Mouse (Mus musculus) liver, embryonic 11.5 days (tissue): Measurements from ENCODE around the gene Grid2ip. TPM values are rescaled to one million over a fixed set of nuclear protein-coding genes. Genes with fewer than 3 reads are reported as not detected.

Experiments
- ATAC-seq: fragments of 200-750 bp; cut with Nextera tagmentation; replicated peaks from 2 replicates; pipeline ENCODE4 v1.8.0; 2017; ENCODE audit warnings: moderate number of reproducible peaks, mild to moderate bottlenecking, moderate TSS enrichment, moderate library complexity; ENCODE audit not compliant: low FRiP score
- DNase-seq: peaks from one replicate; pipeline ENCODE4 v3.0.0-alpha.2; 2017; ENCODE audit warnings: low spot score
- H3K27ac ChIP-seq: fragments of 300-500 bp; sonication (generic); 2 replicates; pipeline ENCODE4 v1.5.1; 2014; ENCODE audit warnings: mild to moderate bottlenecking, low read depth, low read length, control low read depth
- H3K27me3 ChIP-seq: fragments of 300-500 bp; sonication (generic); replicated peaks from 2 replicates; pipeline ENCODE4 v1.6.1; 2014; ENCODE audit warnings: low read length, mixed read lengths; ENCODE audit not compliant: control insufficient read depth, insufficient read depth
- H3K36me3 ChIP-seq: fragments of 300-500 bp; sonication (generic); 2 replicates; pipeline ENCODE4 v1.6.1; 2014; ENCODE audit warnings: mild to moderate bottlenecking, low read length, moderate library complexity, mixed read lengths; ENCODE audit not compliant: control insufficient read depth, insufficient read depth
- H3K4me1 ChIP-seq: fragments of 300-500 bp; sonication (generic); replicated peaks from 2 replicates; pipeline ENCODE4 v1.6.1; 2014; ENCODE audit warnings: low read length, mixed read lengths; ENCODE audit not compliant: control insufficient read depth, insufficient read depth
- H3K4me2 ChIP-seq: fragments of 300-500 bp; sonication (generic); 2 replicates; pipeline ENCODE4 v1.6.1; 2014; ENCODE audit warnings: mild to moderate bottlenecking, control low read depth, moderate library complexity
- H3K4me3 ChIP-seq: fragments of 300-500 bp; sonication (generic); 2 replicates; pipeline ENCODE4 v1.5.1; 2014; ENCODE audit warnings: low read depth, low read length, control low read depth
- H3K9ac ChIP-seq: fragments of 300-500 bp; sonication (generic); 2 replicates; pipeline ENCODE4 v1.6.1; 2014; ENCODE audit warnings: low read depth, low read length, control low read depth
- H3K9me3 ChIP-seq: fragments of 300-500 bp; sonication (generic); 2 replicates; pipeline ENCODE4 v1.6.1; 2016; ENCODE audit warnings: low read length, inconsistent platforms, mixed read lengths; ENCODE audit not compliant: control insufficient read depth
- WGBS: fragments of 180-500 bp; shearing (Covaris S2); extraction: QIAGEN DNeasy Blood & Tissue Kit; methylation state at CpG from one replicate; pipeline ENCODE4 v1.1.7; 2014; 5-methylcytosine and 5-hydroxymethylcytosine counted together
- polyA plus RNA-seq: library from polyadenylated mRNA; unstranded; fragments of >200 nt; fragmentation: Nextera tagmentation; extraction: Ambion mirVana; gene quantifications from 2 replicates; pipeline ENCODE4 v1.2.1, GENCODE M21; 2014

Grid2ip gene
- polyA plus RNA-seq, 1 experiment from 2014 or later: 0.12 TPM

DNA sequence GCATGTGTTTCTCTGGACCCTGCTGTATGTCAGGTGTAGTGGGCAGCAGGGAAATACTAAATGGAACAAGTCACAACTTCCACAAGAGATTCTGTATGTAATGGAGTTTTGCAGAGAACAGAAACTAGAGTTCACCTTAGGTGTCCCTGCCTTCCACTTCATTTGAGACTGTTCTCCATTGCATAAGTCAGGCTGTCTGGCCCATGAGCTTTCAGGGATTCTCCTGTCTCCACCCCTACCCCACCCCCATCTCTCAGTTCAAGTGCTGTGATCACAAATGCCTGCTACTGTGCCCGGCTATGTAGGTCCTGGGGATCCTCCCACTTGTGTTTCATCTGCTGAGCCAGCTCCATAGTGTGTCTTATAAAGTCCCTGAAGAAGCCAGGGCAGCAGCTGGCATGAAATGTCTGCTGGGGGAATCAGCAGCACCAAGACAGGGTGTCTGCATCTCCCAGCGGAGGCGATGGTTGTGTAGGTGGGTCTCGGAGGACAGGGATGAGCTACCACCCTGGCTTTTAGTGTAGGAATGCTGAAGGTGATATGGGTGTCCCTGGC is 53.8 kb downstream of the Grid2ip start:
- Histone ChIP-seq H3K4me2 (no peak overlapping the region), H3K9ac (no peak overlapping the region), H3K4me3 (no peak overlapping the region), H3K4me1 (peaks cover 23% of the 10 kb centered on the region), H3K9me3 (peaks cover 2% of the 10 kb centered on the region; the same call in 1 of the 2 replicates), H3K27ac (no peak overlapping the region), H3K36me3 (peaks cover 38% of the 10 kb centered on the region), H3K27me3 (no peaks in the 10 kb centered on the region)
- no peak for ATAC-seq
- DNase-seq: no peak
- WGBS: 89% methylated on average over 4 of the region's 4 CpGs

DNA sequence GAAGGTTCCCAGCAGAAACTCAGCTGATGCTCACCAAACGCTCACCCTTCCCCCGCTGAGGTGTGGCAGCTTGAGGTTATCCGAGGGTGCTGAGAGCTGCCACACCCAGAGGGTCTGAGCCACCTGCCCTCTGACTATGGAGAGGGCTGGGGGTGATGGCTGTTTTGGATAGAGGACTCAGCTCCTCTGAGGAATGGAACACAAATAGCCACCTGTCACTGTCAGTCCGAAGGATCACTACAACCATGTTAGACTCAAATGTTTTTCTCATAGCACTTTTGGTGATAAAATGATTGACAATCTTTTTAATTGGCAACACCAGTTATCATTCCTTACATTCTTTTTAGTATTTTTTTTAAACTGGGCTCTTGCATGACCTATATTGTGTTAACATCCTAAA is 64.3 kb downstream of the Grid2ip start:
- H3K27ac ChIP-seq: no peak overlapping the region

DNA sequence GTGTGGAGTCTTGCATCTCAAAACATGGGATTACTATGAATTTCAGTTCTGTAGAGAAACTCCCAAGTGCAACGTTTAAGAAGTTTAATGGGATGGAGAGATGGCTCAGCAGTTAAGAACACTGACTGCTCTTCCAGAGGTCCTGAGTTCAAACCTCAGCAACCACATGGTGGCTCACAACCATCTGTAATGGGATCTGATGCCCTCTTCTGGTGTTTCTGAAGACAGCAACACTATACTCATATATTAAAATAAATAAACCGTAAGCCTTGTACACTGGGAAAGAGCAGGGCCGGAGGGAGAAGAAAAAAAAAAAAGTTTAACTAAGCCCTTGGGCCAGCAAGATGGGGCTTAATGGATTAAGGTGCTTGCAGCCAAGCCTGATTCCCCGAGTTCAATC is 65.9 kb downstream of the Grid2ip start:
- Histone ChIP-seq H3K36me3 (peaks cover 29% of the 10 kb centered on the region), H3K27ac (no peak overlapping the region), H3K9ac (no peak overlapping the region), H3K9me3 (no peaks in the 10 kb centered on the region), H3K4me2 (no peak overlapping the region), H3K4me1 (no peaks in the 10 kb centered on the region), H3K27me3 (no peaks in the 10 kb centered on the region), H3K4me3 (no peak overlapping the region)
- ATAC-seq: no peak
- no peak for DNase-seq
- 83% methylated on average over 4 of the region's 4 CpGs for WGBS

More for the DNA sequence above, 64.3 kb downstream of the Grid2ip start:
- Histone ChIP-seq H3K36me3 (peaks cover 42% of the 10 kb centered on the region), H3K4me1 (no peaks in the 10 kb centered on the region), H3K27me3 (no peaks in the 10 kb centered on the region), H3K9ac (no peak overlapping the region), H3K4me3 (no peak overlapping the region), H3K9me3 (no peaks in the 10 kb centered on the region), H3K4me2 (no peak overlapping the region)
- ATAC-seq (no peak), DNase-seq (no peak)
- WGBS: 73% methylated on average over 4 of the region's 4 CpGs

DNA sequence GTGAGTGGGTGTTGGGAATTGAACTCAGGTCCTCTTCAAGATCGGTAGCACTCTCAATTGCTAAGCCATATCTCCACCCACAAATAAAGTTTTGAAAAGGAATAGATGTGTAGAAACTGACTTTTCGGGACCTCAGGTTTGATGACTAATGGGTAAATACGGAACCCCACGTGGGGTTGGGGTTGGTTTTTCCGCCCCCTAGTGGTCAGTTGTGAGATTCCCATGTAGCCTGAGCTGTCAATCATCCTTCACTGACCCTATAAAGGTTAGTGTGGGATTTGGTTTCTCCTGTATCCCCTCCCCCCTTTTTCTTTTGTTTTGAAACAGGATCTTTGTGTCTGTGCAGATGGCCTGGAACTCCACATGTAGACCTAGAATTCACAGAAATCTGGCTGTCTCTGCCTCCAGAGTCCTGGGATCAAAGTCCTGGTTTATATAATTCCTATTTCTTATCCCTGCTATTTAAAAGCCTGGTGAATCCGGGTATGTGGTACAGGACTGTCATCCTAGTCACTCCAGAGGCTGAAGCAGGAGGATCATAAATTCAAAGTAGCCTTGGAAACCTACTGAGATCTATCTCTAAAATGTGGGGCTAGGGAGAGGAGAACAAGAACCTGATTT is 66.9 kb downstream of the Grid2ip start:
- H3K4me2 ChIP-seq: no peak overlapping the region
- no peak overlapping the region for H3K4me3 ChIP-seq
- peak; percentile 62 for DNase-seq
- H3K36me3 ChIP-seq: peaks cover 24% of the 10 kb centered on the region
- no peaks in the 10 kb centered on the region for H3K27me3 ChIP-seq
- H3K27ac ChIP-seq: no peak overlapping the region
- no peaks in the 10 kb centered on the region for H3K4me1 ChIP-seq
- no peaks in the 10 kb centered on the region for H3K9me3 ChIP-seq
- H3K9ac ChIP-seq: no peak overlapping the region
- WGBS: 25% methylated on average over 6 of the region's 6 CpGs
- peak; percentile 61; the same call in 1 of the 2 replicates for ATAC-seq

DNA sequence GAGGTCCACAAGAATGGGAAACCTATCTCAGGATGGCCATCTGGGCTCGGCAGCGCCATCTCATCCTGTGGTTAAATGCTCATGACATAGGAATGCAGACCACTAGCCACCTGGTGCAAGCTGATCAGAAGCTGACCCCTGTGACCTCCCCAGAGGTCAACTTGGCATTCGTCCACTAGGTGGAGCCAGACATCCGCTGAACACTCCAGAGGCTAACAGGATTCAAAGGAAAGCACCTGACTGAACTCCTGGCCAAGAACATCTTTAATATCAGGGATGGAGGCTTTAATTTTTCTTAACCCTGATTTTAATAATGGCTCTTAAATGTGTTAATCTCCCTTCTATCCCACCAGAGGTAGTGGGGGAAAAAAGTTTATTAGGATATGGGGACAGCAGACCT is 77.3 kb downstream of the Grid2ip start:
- H3K9ac ChIP-seq: no peak overlapping the region
- no peak overlapping the region for H3K4me3 ChIP-seq
- H3K9me3 ChIP-seq: no peaks in the 10 kb centered on the region
- DNase-seq (peak; percentile 76), ATAC-seq (0 out of 2 replicates have a peak, but pooled peaks have one; percentile 39)
- no peak overlapping the region for H3K27ac ChIP-seq
- no peaks in the 10 kb centered on the region for H3K27me3 ChIP-seq
- H3K4me2 ChIP-seq: no peak overlapping the region
- no peaks in the 10 kb centered on the region for H3K4me1 ChIP-seq
- no peaks in the 10 kb centered on the region for H3K36me3 ChIP-seq
- WGBS: 5% methylated on average over 4 of the region's 4 CpGs

DNA sequence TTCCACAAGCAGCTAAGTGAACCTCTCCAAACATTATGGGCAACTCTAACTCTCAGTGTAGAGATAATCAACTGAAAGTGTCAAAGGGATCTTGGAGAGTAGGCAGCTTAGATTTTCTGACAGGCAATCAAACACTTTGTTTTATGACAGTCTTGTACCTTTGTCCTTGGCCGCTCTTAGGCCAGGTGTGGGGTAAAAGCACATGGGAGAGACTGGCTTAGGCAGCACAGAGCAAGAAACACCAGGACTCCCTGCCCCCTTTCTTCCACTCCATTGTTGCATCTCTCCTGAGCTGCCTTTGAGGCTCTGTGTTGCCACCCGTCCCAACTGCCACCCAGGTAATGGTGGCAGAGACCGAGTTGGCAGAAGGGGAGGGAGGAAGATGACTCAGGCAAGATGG is 84.2 kb downstream of the Grid2ip start:
- H3K4me1 ChIP-seq: no peaks in the 10 kb centered on the region
- H3K36me3 ChIP-seq: no peaks in the 10 kb centered on the region
- 80% methylated on average over 3 of the region's 3 CpGs for WGBS
- no peaks in the 10 kb centered on the region for H3K9me3 ChIP-seq
- ATAC-seq (no peak), DNase-seq (peak; percentile 10)
- H3K27me3 ChIP-seq: no peaks in the 10 kb centered on the region
- no peak overlapping the region for H3K4me3 ChIP-seq
- no peak overlapping the region for H3K27ac ChIP-seq
- no peak overlapping the region for H3K9ac ChIP-seq
- H3K4me2 ChIP-seq: no peak overlapping the region

DNA sequence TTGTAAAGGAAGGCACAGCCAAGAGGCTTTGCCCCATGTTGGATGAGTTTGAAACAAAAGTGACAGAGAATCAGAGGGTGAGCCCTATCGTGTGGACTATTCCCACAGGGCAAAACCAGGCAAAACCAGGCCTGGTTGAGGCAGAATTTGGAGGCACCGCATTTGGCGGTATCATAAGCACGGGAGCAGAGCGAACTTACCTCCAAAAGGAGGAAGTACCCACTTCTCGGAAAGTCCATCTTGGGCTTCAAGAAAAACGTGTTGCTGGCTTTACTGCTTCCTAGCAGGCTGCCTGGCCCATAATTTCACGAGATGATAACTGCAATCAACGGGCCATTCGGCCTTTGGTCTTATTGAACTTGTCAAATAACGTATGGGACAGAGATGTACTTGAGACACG is 84.6 kb downstream of the Grid2ip start:
- no peaks in the 10 kb centered on the region for H3K27me3 ChIP-seq
- no peaks in the 10 kb centered on the region for H3K36me3 ChIP-seq
- H3K4me2 ChIP-seq: no peak overlapping the region
- H3K9me3 ChIP-seq: no peaks in the 10 kb centered on the region
- no peaks in the 10 kb centered on the region for H3K4me1 ChIP-seq
- 70% methylated on average over 12 of the region's 12 CpGs for WGBS
- no peak overlapping the region for H3K27ac ChIP-seq
- DNase-seq: peak; percentile 16
- no peak overlapping the region for H3K9ac ChIP-seq
- no peak overlapping the region for H3K4me3 ChIP-seq
- ATAC-seq: no peak
